In the genomic region with DNA sequence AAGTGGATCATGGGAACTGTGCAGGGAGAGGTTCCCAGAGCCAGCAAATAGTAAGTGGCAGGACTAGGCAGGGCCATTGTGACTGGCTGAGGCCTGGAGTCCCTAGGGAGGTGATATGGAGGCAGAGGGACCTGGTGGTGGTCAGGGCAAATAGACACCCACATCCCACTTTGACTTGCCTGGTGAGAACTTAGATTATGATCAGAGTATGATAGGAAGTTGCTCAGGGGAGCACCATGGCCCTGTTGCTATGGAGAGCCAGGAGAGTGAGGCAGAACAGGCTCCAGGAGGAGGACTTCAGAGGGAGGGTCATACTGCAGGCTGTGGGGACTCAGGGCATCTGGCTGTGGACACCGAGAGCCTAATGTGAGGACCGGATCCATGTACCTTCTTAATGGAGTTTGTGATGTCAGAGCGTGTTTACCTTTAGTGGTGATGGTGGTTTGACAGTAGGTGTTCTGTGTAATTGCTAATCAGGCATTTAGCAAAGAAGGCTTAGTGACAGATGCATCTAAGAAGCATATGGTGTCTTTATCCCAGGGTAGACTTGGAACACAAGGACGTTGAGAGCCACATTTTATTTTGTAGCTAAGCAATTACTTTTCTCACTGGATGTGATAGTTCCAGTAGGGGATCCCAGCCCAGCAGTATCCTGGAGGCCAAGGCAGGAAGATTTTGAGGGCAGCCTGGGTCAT, we compare ENCODE assay signal across 8 mouse cellular contexts. TPM values are rescaled to one million over a fixed set of nuclear protein-coding genes. Genes with fewer than 3 reads are reported as not detected.
DNase-seq lines count a peak whose midpoint lies in the region; ATAC-seq and TF ChIP-seq lines count a peak whose summit lies in the region.

No protein-coding gene starts in this region.

- H3K4me3 ChIP-seq in spleen, adult 2 months (ENCODE audit: extremely low read depth, insufficient read depth, insufficient read length): no peak overlapping the region
- no peak overlapping the region for H3K4me3 ChIP-seq in limb, embryonic 15.5 days
- no peak overlapping the region for H3K4me3 ChIP-seq in stomach, embryonic 16.5 days (replicated peaks; ENCODE audit: low read length)

- WGBS in spleen, adult 2 months: 83% methylated on average over 4 of the region's 4 CpGs
- 81% methylated on average over 4 of the region's 4 CpGs for whole genome bisulfite sequencing in limb, embryonic 15.5 days
- 75% methylated on average over 4 of the region's 4 CpGs for WGBS in stomach, embryonic 16.5 days

- TF ChIP-seq CTCF in spleen, adult 2 months (IDR thresholded peaks at IDR 0.05; ENCODE audit: extremely low read depth, insufficient read depth, insufficient read length, insufficient replicate concordance): no peak

- no peak for TF ChIP-seq POLR2A in spleen, adult 2 months (IDR thresholded peaks at IDR 0.05; ENCODE audit: low read depth, low read length)

- intact Hi-C loops in heart, postnatal 14 days (cut with DNase I): loop anchor here (2.0 kb wide), 2 partner anchors 15 to 35 kb away; no protein-coding TSS in a partner anchor

- H3K36me3 ChIP-seq in spleen, adult 2 months (ENCODE audit: control insufficient read depth, insufficient read depth, low read length): peaks cover 4% of the 10 kb centered on the region; the same call in 1 of the 2 replicates
- H3K36me3 ChIP-seq in limb, embryonic 15.5 days: no peaks in the 10 kb centered on the region
- H3K36me3 ChIP-seq in stomach, embryonic 16.5 days (ENCODE audit: control insufficient read depth, insufficient read depth, low read length): no peaks in the 10 kb centered on the region

- no peaks in the 10 kb centered on the region for H3K27me3 ChIP-seq in spleen, adult 2 months (ENCODE audit: control insufficient read depth, insufficient read depth, low read length)
- no peaks in the 10 kb centered on the region for H3K27me3 ChIP-seq in limb, embryonic 15.5 days
- no peaks in the 10 kb centered on the region for H3K27me3 ChIP-seq in stomach, embryonic 16.5 days (ENCODE audit: control insufficient read depth, insufficient read depth, low read length)

- no peak overlapping the region for H3K9ac ChIP-seq in limb, embryonic 15.5 days
- no peak overlapping the region for H3K9ac ChIP-seq in stomach, embryonic 16.5 days (ENCODE audit: low read length)

- peak overlapping the region; percentile 76 for H3K27ac ChIP-seq in spleen, adult 2 months (ENCODE audit: insufficient read depth, low read length)
- H3K27ac ChIP-seq in limb, embryonic 15.5 days: peak overlapping the region; percentile 40; the same call in 1 of the 2 replicates
- H3K27ac ChIP-seq in stomach, embryonic 16.5 days (ENCODE audit: low read length): peak overlapping the region; percentile 96; the same call in 1 of the 2 replicates

- no peak overlapping the region for H3K4me2 ChIP-seq in limb, embryonic 15.5 days
- H3K4me2 ChIP-seq in stomach, embryonic 16.5 days (ENCODE audit: low read depth, low read length): no peak overlapping the region

- no peak for ATAC-seq in limb, embryonic 15.5 days (ENCODE audit: insufficient number of reproducible peaks, low FRiP score, low TSS enrichment, low read depth)
- ATAC-seq in stomach, embryonic 16.5 days (ENCODE audit: insufficient read depth, low FRiP score): no peak
- no peak for ATAC-seq in monocyte, adult 5-6 weeks (replicated peaks; ENCODE audit: insufficient number of reproducible peaks, low FRiP score, low TSS enrichment, poor library complexity, severe bottlenecking)

- peak; percentile 94 for DNase-seq in heart, adult 11 months
- no peak for DNase-seq in heart, postnatal 14 days
- no peak for DNase-seq in spleen, adult 2 months (ENCODE audit: low read depth in 1 of 2, low spot score in 2 of 2)
- DNase-seq in spleen, adult 18-20 months: no peak
- DNase-seq in layer of hippocampus, adult 9-10 months (ENCODE audit: low spot score): no peak

- H3K9me3 ChIP-seq in limb, embryonic 15.5 days: no peaks in the 10 kb centered on the region
- no peaks in the 10 kb centered on the region for H3K9me3 ChIP-seq in stomach, embryonic 16.5 days (replicated peaks; ENCODE audit: control insufficient read depth, low read length)

- H3K4me1 ChIP-seq in spleen, adult 2 months (ENCODE audit: control insufficient read depth, insufficient read depth, insufficient read length): peaks cover 31% of the 10 kb centered on the region
- peaks cover 54% of the 10 kb centered on the region for H3K4me1 ChIP-seq in limb, embryonic 15.5 days
- H3K4me1 ChIP-seq in stomach, embryonic 16.5 days (ENCODE audit: control insufficient read depth, insufficient read depth, low read length): peaks cover 54% of the 10 kb centered on the region

RNA-seq across cellular contexts. Expression of a gene that starts 18.7 kb away (rescaled TPM):
- 100 to 1,000 TPM; 323 to 335 TPM for total RNA-seq in heart, postnatal 14 days (2021)
- 31.0 and 43.6 TPM in 2 replicates for polyA plus RNA-seq in spleen, adult 2 months (2012; rRNA removed)
- polyA plus RNA-seq in limb, embryonic 15.5 days (2015; fragmentation: Nextera tagmentation; extraction: Ambion mirVana): 22.5 and 25.9 TPM in 2 replicates
- 24.1 and 25.1 TPM in 2 replicates for polyA plus RNA-seq in stomach, embryonic 16.5 days (2015; fragmentation: Nextera tagmentation; extraction: Ambion mirVana)
- total RNA-seq in monocyte, adult 5-6 weeks (2017): 26.0 to 55.3 TPM (median 29.2 TPM) in 3 replicates

RNA-seq across cellular contexts. Expression of a gene that starts 39.1 kb away (rescaled TPM):
- 1 to 10 TPM in 1 of 2 experiments, under 1 TPM in 1; 0.49 to 1.0 TPM for total RNA-seq in heart, postnatal 14 days (2021)
- 0.39 and 0.48 TPM in 2 replicates for polyA plus RNA-seq in spleen, adult 2 months (2012; rRNA removed)
- 136 and 149 TPM in 2 replicates for polyA plus RNA-seq in limb, embryonic 15.5 days (2015; fragmentation: Nextera tagmentation; extraction: Ambion mirVana)
- 124 and 156 TPM in 2 replicates for polyA plus RNA-seq in stomach, embryonic 16.5 days (2015; fragmentation: Nextera tagmentation; extraction: Ambion mirVana)
- 1.1 to 7.0 TPM (median 3.2 TPM) in 3 replicates for total RNA-seq in monocyte, adult 5-6 weeks (2017)

Comparison
In these comparisons a context has a peak if more than half of its experiments do, and no peak if none do; other contexts are left out.
1. H3K27ac ChIP-seq: peak in every context shown above with its lines; median percentile 96 in stomach, embryonic 16.5 days; 76 in spleen, adult 2 months; 40 in limb, embryonic 15.5 days.
2. RNA of a gene that starts 39.1 kb away (polyA plus RNA-seq): 136 to 149 TPM in limb, embryonic 15.5 days and 124 to 156 TPM in stomach, embryonic 16.5 days; 0.39 to 0.48 TPM in spleen, adult 2 months; every median in the first group is over 10 times any median in the second.